Mouse (Mus musculus) stomach, embryonic 14.5 days (tissue): ENCODE results near the gene Cpt1c. TPM values are rescaled to one million over a fixed set of nuclear protein-coding genes. Genes with fewer than 3 reads are reported as not detected.

Experiments
- ATAC-seq: fragments of 200-750 bp; cut with Nextera tagmentation; 2 replicates; pipeline ENCODE4 v1.8.0; 2017; ENCODE audit warnings: low read depth, moderate TSS enrichment; ENCODE audit not compliant: insufficient number of reproducible peaks, insufficient read depth, low FRiP score
- H3K27ac ChIP-seq: fragments of 300-500 bp; sonication (generic); 2 replicates; pipeline ENCODE4 v1.5.1; 2014; ENCODE audit warnings: mild to moderate bottlenecking, low read length, moderate library complexity, mixed read lengths
- H3K27me3 ChIP-seq: fragments of 300-500 bp; sonication (generic); 2 replicates; pipeline ENCODE4 v1.6.1; 2014; ENCODE audit warnings: low read length, control low read depth, mixed read lengths; ENCODE audit not compliant: control insufficient read depth, insufficient read depth
- H3K36me3 ChIP-seq: fragments of 300-500 bp; sonication (generic); 2 replicates; pipeline ENCODE4 v1.6.1; 2014; ENCODE audit warnings: mild to moderate bottlenecking, control low read depth, low read length, moderate library complexity, mixed read lengths; ENCODE audit not compliant: control insufficient read depth, insufficient read depth
- H3K4me1 ChIP-seq: fragments of 300-500 bp; sonication (generic); 2 replicates; pipeline ENCODE4 v1.6.1; 2014; ENCODE audit warnings: low read length, control low read depth, mixed read lengths; ENCODE audit not compliant: control insufficient read depth, insufficient read depth
- H3K4me2 ChIP-seq: fragments of 300-500 bp; sonication (generic); replicated peaks from 2 replicates; pipeline ENCODE4 v1.6.1; 2014; ENCODE audit warnings: low read depth, low read length, control low read depth
- H3K4me3 ChIP-seq: fragments of 300-500 bp; sonication (generic); 2 replicates; pipeline ENCODE4 v1.5.1; 2014; ENCODE audit warnings: low read depth, low read length, control low read depth
- H3K9ac ChIP-seq: fragments of 300-500 bp; sonication (generic); replicated peaks from 2 replicates; pipeline ENCODE4 v1.6.1; 2014; ENCODE audit warnings: low read depth, mild to moderate bottlenecking, control low read depth, low read length, moderate library complexity, mixed read lengths
- H3K9me3 ChIP-seq: fragments of 300-500 bp; sonication (generic); 2 replicates; pipeline ENCODE4 v1.6.1; 2016; ENCODE audit warnings: low read depth, low read length, control low read depth; ENCODE audit not compliant: control insufficient read depth
- WGBS: fragments of 180-500 bp; shearing (Covaris S2); extraction: QIAGEN DNeasy Blood & Tissue Kit; methylation state at CpG from one replicate; pipeline ENCODE4 v1.1.7; 2014; 5-methylcytosine and 5-hydroxymethylcytosine counted together
- polyA plus RNA-seq: library from polyadenylated mRNA; unstranded; fragments of >200 nt; fragmentation: Nextera tagmentation; extraction: Ambion mirVana; gene quantifications from 2 replicates; pipeline ENCODE4 v1.2.1, GENCODE M21; 2014

The Cpt1c gene
- polyA plus RNA-seq, 1 experiment from 2014 or later = 25.0 TPM

DNA sequence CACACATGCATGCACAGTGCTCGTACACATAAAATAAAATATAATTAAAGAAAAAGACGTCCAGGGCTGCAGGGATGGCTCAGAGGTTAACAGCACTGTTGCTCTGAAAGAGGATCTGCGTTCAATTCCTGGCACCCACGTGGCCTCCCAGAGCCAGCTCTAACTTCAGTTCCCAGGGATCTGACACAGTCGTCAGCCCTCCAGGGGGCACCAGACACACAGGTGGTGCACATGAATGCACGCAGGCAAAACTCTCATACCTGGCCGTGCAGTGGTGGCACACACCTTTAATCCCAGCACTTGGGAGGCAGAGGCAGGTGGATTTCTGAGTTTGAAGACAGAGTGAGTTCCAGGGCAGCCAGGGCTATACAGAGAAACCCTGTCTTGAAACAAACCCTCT, 8.7 kb downstream of the Cpt1c start:
- Histone ChIP-seq H3K27me3 (no peaks in the 10 kb centered on the region), H3K4me3 (no peak overlapping the region), H3K4me2 (no peak overlapping the region), H3K36me3 (peaks cover 13% of the 10 kb centered on the region), H3K4me1 (peaks cover 1% of the 10 kb centered on the region), H3K9ac (no peak overlapping the region), H3K27ac (no peak overlapping the region), H3K9me3 (no peaks in the 10 kb centered on the region)
- no peak for ATAC-seq
- 73% methylated on average over 7 of the region's 7 CpGs for WGBS

DNA sequence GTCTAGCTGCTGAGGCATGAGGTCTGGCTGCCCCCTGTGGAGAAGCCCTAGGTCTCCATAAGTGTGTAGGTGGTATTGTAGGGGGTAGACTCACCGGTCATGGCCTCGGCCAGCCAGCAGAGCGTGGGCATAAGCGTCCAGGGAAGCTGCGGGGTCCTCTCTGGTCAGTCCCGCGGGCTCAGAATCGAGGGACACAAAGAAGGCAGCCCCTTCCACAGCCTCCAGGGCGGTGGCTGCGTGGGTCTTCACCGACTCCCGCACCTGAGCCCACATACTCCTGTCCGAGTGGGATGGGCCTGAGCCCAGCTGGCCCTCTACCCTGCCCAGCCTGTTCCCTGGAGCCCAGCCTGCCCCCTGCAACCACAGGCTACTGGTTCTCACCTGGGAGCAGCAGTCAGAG, 9.7 kb downstream of the Cpt1c start:
- 95% methylated on average over 13 of the region's 13 CpGs for WGBS

DNA sequence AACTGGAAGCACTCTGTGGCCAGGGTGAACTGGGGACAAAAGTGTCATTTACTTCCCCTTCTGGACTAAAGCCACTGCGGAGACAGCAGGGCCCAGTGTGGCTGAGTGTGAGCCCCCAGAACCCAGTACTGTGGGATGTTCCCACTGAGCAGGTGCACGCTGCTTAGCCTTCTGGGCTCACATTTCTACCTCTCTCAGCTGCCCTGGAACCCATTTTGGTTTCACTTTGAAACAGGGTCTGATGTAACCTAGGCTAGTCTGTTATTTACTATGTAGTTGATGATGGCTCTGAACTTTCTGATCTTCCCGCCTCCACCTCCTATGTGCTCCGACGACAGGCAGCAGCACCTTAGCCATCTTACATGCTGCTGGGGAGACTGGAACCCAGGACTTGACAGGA, 11.8 kb downstream of the Cpt1c start:
- no peak overlapping the region for H3K4me2 ChIP-seq
- H3K9me3 ChIP-seq = no peaks in the 10 kb centered on the region
- 89% methylated on average over 5 of the region's 5 CpGs for WGBS
- H3K27ac ChIP-seq = no peak overlapping the region
- H3K36me3 ChIP-seq = peaks cover 16% of the 10 kb centered on the region
- no peaks in the 10 kb centered on the region for H3K27me3 ChIP-seq
- H3K4me3 ChIP-seq = no peak overlapping the region
- H3K4me1 ChIP-seq = no peaks in the 10 kb centered on the region
- no peak for ATAC-seq
- H3K9ac ChIP-seq = no peak overlapping the region

More for the DNA sequence above, 9.7 kb downstream of the Cpt1c start:
- Histone ChIP-seq H3K9me3 (no peaks in the 10 kb centered on the region), H3K27me3 (no peaks in the 10 kb centered on the region), H3K4me1 (no peaks in the 10 kb centered on the region), H3K9ac (no peak overlapping the region), H3K4me2 (no peak overlapping the region), H3K4me3 (no peak overlapping the region), H3K27ac (no peak overlapping the region), H3K36me3 (peaks cover 16% of the 10 kb centered on the region)
- ATAC-seq = no peak

DNA sequence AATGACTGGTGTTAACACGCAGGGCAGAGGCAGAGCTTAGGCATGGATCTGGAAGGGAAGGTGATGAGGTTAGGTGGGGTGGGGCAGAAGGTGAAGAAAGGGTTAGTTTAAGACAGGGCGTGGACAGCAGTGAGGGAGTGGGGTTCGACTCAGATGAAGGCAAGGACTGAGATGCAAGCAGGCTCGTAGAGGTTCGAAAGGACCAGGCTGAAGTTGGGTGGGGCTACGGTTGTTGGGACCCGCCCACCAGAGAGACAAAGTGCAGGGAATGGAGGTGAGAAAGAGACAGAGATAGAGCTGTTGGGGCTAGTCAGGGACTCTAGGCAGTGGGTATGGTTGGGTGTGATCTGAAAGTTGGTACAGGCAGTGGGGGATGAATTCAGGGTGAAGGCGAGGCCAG, 12.3 kb downstream of the Cpt1c start:
- H3K4me3 ChIP-seq = no peak overlapping the region
- ATAC-seq = no peak
- no peaks in the 10 kb centered on the region for H3K4me1 ChIP-seq
- H3K4me2 ChIP-seq = no peak overlapping the region
- 58% methylated on average over 8 of the region's 8 CpGs for WGBS
- H3K9ac ChIP-seq = no peak overlapping the region
- H3K27ac ChIP-seq = no peak overlapping the region
- H3K9me3 ChIP-seq = no peaks in the 10 kb centered on the region
- H3K27me3 ChIP-seq = no peaks in the 10 kb centered on the region
- peaks cover 16% of the 10 kb centered on the region for H3K36me3 ChIP-seq

DNA sequence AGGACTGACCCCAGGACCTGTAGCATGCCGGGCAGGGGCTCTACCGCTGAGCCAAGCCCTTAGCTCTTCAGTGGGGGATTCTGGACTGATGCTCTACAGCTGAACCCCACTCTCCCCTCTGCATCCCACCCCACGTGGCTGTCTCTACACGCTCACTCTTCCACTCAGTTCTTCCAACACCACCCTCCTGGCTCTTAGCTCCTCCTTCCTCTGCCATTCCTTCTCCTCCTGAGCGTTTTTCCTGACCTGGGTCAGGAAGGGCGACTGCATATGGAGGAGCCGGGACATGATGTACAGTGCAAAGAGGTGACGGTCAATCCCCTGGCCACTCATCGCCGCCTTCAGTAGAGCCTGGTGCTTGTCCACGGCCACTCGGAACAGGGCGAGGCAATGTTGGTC, 14.1 kb downstream of the Cpt1c start:
- Histone ChIP-seq H3K36me3 (peaks cover 11% of the 10 kb centered on the region; the same call in 1 of the 2 replicates), H3K27ac (no peak overlapping the region), H3K27me3 (no peaks in the 10 kb centered on the region), H3K4me3 (no peak overlapping the region), H3K9ac (no peak overlapping the region), H3K4me1 (no peaks in the 10 kb centered on the region), H3K4me2 (no peak overlapping the region), H3K9me3 (no peaks in the 10 kb centered on the region)
- WGBS = 81% methylated on average over 13 of the region's 13 CpGs
- ATAC-seq = no peak

DNA sequence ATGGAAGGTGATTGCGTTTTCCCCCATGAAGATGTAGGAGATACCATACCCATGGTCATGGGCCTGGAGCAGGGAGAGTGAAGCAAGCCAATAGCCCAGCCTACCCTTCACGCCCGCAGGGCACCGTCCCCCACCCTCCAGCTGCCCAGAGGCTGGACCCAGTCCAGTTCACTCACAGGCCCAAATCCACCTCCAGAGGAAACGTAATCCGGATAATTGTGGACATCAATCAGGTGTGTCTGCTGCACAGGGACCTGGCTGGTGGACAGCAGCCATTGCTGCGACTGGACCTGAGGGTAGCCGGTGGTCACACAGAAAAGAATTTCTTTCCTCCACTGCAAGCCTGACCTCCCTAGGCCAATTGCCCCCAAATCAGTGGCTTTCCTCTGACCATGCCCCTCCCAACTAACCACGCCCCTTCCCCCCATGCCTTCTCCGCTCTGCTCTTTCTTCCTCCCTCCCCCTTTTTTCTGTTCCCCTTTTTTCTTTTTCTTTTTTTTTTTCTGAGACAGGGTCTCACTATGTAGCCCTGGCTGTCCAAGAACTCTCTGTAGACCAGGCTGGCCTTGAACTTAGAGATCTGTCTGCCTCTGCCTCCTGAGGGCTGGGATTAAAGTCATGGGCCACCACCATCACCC, 14.7 kb downstream of the Cpt1c start:
- WGBS = 84% methylated on average over 10 of the region's 10 CpGs
- Histone ChIP-seq H3K9me3 (no peaks in the 10 kb centered on the region), H3K4me2 (no peak overlapping the region), H3K9ac (no peak overlapping the region), H3K27me3 (no peaks in the 10 kb centered on the region), H3K4me1 (no peaks in the 10 kb centered on the region), H3K27ac (no peak overlapping the region), H3K36me3 (peaks cover 8% of the 10 kb centered on the region; the same call in 1 of the 2 replicates), H3K4me3 (no peak overlapping the region)
- no peak for ATAC-seq

DNA sequence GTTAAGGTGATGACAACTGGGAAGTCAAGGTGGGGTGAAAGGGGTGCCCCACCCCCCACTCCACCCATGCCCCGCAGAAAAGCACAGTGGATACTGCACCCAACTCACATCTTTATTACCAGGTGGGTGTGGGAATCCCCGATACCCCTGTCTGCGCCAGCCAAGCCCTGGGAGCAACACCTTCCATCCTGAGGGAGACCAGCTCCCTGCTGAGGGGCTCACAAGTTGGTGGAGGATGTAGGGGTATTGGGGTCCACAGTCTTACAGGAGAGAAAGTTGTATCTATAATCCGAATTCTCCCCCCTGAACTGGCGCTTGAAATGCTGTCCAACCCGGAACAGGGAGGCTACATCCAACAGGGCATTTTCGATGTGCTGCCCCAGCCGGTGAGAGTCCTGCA, 15.4 kb downstream of the Cpt1c start:
- H3K36me3 ChIP-seq = peaks cover 8% of the 10 kb centered on the region; the same call in 1 of the 2 replicates
- no peaks in the 10 kb centered on the region for H3K9me3 ChIP-seq
- no peaks in the 10 kb centered on the region for H3K4me1 ChIP-seq
- H3K27me3 ChIP-seq = no peaks in the 10 kb centered on the region
- no peak overlapping the region for H3K4me3 ChIP-seq
- no peak overlapping the region for H3K4me2 ChIP-seq
- WGBS = 83% methylated on average over 8 of the region's 8 CpGs
- no peak overlapping the region for H3K9ac ChIP-seq
- no peak for ATAC-seq
- H3K27ac ChIP-seq = no peak overlapping the region

DNA sequence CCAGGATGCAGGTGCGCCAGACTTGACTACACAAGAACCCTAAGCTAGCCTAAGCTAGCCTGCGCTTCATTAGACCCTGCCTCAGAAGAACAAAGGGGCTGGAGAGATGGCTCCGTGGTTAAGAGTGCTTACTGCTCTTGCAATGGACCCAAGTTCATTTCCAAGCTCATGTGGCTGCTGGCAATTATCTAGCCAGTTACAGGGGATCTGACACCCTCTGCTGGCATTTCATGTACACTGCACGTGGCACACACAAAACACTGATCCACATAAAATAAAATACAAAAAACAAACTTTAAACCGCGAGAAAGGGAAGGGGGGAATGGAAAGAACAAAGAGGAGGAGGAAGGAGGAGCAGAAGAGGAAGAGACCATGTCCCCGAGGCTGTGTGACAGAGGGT, 16.4 kb downstream of the Cpt1c start:
- H3K9ac ChIP-seq = no peak overlapping the region
- no peaks in the 10 kb centered on the region for H3K27me3 ChIP-seq
- H3K9me3 ChIP-seq = no peaks in the 10 kb centered on the region
- no peaks in the 10 kb centered on the region for H3K4me1 ChIP-seq
- peaks cover 8% of the 10 kb centered on the region; the same call in 1 of the 2 replicates for H3K36me3 ChIP-seq
- 56% methylated on average over 7 of the region's 7 CpGs for WGBS
- H3K4me2 ChIP-seq = no peak overlapping the region
- H3K27ac ChIP-seq = no peak overlapping the region
- no peak for ATAC-seq
- no peak overlapping the region for H3K4me3 ChIP-seq
